Mouse (Mus musculus) hindbrain, embryonic 11.5 days (tissue): ENCODE results near the gene Atm. TPM values are rescaled to one million over a fixed set of nuclear protein-coding genes. Genes with fewer than 3 reads are reported as not detected.
A peak's percentile ranks its signal among the peaks of the same experiment; 100 is the strongest.

Experiments
- ATAC-seq: fragments of 200-750 bp; cut with Nextera tagmentation; 2 replicates; pipeline ENCODE4 v1.8.0; 2017; ENCODE audit warnings: mild to moderate bottlenecking, moderate TSS enrichment, moderate library complexity; ENCODE audit not compliant: low FRiP score
- DNase-seq: peaks from one replicate; pipeline ENCODE4 v3.0.0-alpha.2; 2015; ENCODE audit warnings: low spot score
- H3K27ac ChIP-seq: fragments of 300-500 bp; sonication (generic); 2 replicates; pipeline ENCODE4 v1.5.1; 2014; ENCODE audit warnings: mild to moderate bottlenecking, low read depth, low read length
- H3K27me3 ChIP-seq: fragments of 300-500 bp; sonication (generic); 2 replicates; pipeline ENCODE4 v1.6.1; 2014; ENCODE audit warnings: mild to moderate bottlenecking, low read length, moderate library complexity, mixed read lengths; ENCODE audit not compliant: control insufficient read depth, insufficient read depth
- H3K36me3 ChIP-seq: fragments of 300-500 bp; sonication (generic); 2 replicates; pipeline ENCODE4 v1.6.1; 2014; ENCODE audit warnings: mild to moderate bottlenecking, low read length, moderate library complexity, mixed read lengths; ENCODE audit not compliant: control insufficient read depth, insufficient read depth
- H3K4me1 ChIP-seq: fragments of 300-500 bp; sonication (generic); replicated peaks from 2 replicates; pipeline ENCODE4 v1.6.1; 2014; ENCODE audit warnings: low read length, mixed read lengths; ENCODE audit not compliant: control insufficient read depth, insufficient read depth
- H3K4me2 ChIP-seq: fragments of 300-500 bp; sonication (generic); replicated peaks from 2 replicates; pipeline ENCODE4 v1.6.1; 2014; ENCODE audit warnings: mild to moderate bottlenecking, low read depth, low read length
- H3K4me3 ChIP-seq: fragments of 300-500 bp; sonication (generic); 2 replicates; pipeline ENCODE4 v1.5.1; 2014; ENCODE audit warnings: low read depth, low read length
- H3K9ac ChIP-seq: fragments of 300-500 bp; sonication (generic); 2 replicates; pipeline ENCODE4 v1.6.1; 2014; ENCODE audit warnings: low read depth, low read length
- H3K9me3 ChIP-seq: fragments of 300-500 bp; sonication (generic); 2 replicates; pipeline ENCODE4 v1.6.1; 2016; ENCODE audit warnings: low read length; ENCODE audit not compliant: control insufficient read depth
- WGBS: fragments of 180-500 bp; shearing (Covaris S2); extraction: QIAGEN DNeasy Blood & Tissue Kit; methylation state at CpG from one replicate; pipeline ENCODE4 v1.1.7; 2014; 5-methylcytosine and 5-hydroxymethylcytosine counted together
- polyA plus RNA-seq: library from polyadenylated mRNA; unstranded; fragments of >200 nt; fragmentation: Nextera tagmentation; extraction: Ambion mirVana; gene quantifications from 2 replicates; pipeline ENCODE4 v1.2.1, GENCODE M21; 2014

Atm gene
- polyA plus RNA-seq, 1 experiment from 2014 or later: 23.3 TPM

- no peak for ATAC-seq
- no peaks in the 10 kb centered on the region for H3K9me3 ChIP-seq
- no peak within 1 kb of the TSS; the same call in 1 of the 2 replicates for H3K4me2 ChIP-seq
- H3K4me3 ChIP-seq: no peak within 1 kb of the TSS
- 29% methylated on average over 11 of the region's 11 CpGs for WGBS
- H3K9ac ChIP-seq: no peak within 1 kb of the TSS
- no peak for DNase-seq
- no peaks in the 10 kb centered on the region for H3K4me1 ChIP-seq
- H3K27ac ChIP-seq: no peak within 1 kb of the TSS
- H3K27me3 ChIP-seq: no peaks in the 10 kb centered on the region
- no peaks in the 10 kb centered on the region for H3K36me3 ChIP-seq
These were observed 134.2 kb downstream of the Atm start, which contains the start of gene 4930550C14Rik for GRCm38 (mm10) chr9:53402291-53402711. Gene 4930550C14Rik, plus strand, starts transcription at chr9:53402325.

DNA sequence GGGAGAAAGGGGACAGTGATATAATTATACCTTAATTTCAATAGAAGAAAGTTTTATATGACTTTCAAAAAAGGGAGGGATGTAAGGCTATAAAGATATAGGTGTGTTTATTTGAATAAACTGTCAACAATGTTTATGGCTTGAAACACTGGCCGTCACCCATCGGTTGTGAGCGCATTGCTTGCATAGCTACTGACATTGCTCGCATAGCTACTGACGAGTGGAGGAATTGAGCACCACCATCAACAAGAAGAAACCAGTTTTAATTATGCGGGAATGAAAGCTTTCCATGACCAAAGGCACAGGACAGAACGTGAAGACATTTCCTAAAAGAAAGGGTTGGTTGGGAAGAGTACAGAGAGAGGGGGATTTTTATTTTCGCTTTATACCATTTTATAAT lies 135.4 kb downstream of the Atm start:
- Histone ChIP-seq H3K4me2 (no peak overlapping the region), H3K27ac (no peak overlapping the region), H3K27me3 (no peaks in the 10 kb centered on the region), H3K9me3 (no peaks in the 10 kb centered on the region), H3K9ac (no peak overlapping the region), H3K36me3 (no peaks in the 10 kb centered on the region), H3K4me3 (no peak overlapping the region), H3K4me1 (no peaks in the 10 kb centered on the region)
- WGBS: 86% methylated on average over 8 of the region's 8 CpGs
- ATAC-seq (no peak), DNase-seq (no peak)

GRCm38 (mm10) chr9:53400696-53401095 lies 135.8 kb downstream of the Atm start:
- Histone ChIP-seq H3K36me3 (no peaks in the 10 kb centered on the region), H3K4me1 (no peaks in the 10 kb centered on the region), H3K4me2 (no peak overlapping the region), H3K4me3 (no peak overlapping the region), H3K27me3 (no peaks in the 10 kb centered on the region), H3K9me3 (no peaks in the 10 kb centered on the region), H3K27ac (no peak overlapping the region), H3K9ac (no peak overlapping the region)
- WGBS: 82% methylated on average over 4 of the region's 4 CpGs
- ATAC-seq (no peak), DNase-seq (no peak)

DNA sequence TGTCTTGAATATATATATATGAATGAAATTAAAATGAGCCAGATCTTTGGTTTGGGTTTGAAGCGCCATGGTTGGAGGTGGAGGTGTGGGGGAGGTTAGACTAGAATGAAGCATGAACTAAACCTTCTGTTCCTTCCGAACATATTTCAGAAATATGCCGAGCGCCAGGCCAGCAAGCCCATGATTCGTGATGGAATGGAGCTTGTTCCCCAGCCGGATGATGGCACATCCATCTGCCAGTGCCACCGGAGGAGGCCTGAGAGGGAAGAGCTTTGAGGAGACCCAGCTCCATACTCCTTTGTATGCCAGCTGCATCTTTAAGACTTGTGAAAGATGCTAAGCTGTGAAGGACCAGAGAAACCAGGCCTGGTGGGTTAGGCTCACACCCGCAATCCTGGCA lies 137.0 kb downstream of the Atm start:
- H3K9ac ChIP-seq: no peak overlapping the region
- no peak for DNase-seq
- H3K4me2 ChIP-seq: no peak overlapping the region
- H3K4me3 ChIP-seq: no peak overlapping the region
- no peaks in the 10 kb centered on the region for H3K9me3 ChIP-seq
- WGBS: 96% methylated on average over 8 of the region's 8 CpGs
- H3K27ac ChIP-seq: no peak overlapping the region
- H3K4me1 ChIP-seq: no peaks in the 10 kb centered on the region
- H3K27me3 ChIP-seq: no peaks in the 10 kb centered on the region
- ATAC-seq: no peak
- H3K36me3 ChIP-seq: no peaks in the 10 kb centered on the region

DNA sequence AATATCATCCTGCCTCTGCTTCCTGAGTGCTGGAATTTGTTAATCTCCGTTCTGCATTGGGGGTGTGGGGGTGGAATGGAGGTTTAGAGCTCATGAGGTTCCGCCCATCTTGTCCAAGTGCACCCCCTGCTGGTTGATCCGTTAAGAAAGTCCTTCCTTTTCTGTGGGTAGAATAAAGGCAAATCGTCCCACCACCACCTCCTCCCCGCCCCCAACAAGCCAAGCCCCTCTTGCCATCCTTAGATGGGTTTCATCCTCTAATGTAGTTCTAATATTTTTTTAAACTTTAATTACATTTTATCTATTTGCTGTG lies 138.2 kb downstream of the Atm start:
- Histone ChIP-seq H3K27ac (no peak overlapping the region), H3K27me3 (no peaks in the 10 kb centered on the region), H3K4me2 (no peak overlapping the region), H3K4me1 (no peaks in the 10 kb centered on the region), H3K9ac (no peak overlapping the region), H3K36me3 (no peaks in the 10 kb centered on the region), H3K9me3 (no peaks in the 10 kb centered on the region), H3K4me3 (no peak overlapping the region)
- DNase-seq (peak; percentile 83), ATAC-seq (no peak)
- 11% methylated on average over 5 of the region's 5 CpGs for WGBS

- H3K4me2 ChIP-seq: no peak overlapping the region
- WGBS: 79% methylated on average over 13 of the region's 13 CpGs
- DNase-seq (no peak), ATAC-seq (no peak)
- no peaks in the 10 kb centered on the region for H3K9me3 ChIP-seq
- no peaks in the 10 kb centered on the region for H3K27me3 ChIP-seq
- H3K36me3 ChIP-seq: no peaks in the 10 kb centered on the region
- no peak overlapping the region for H3K4me3 ChIP-seq
- H3K4me1 ChIP-seq: no peaks in the 10 kb centered on the region
- H3K9ac ChIP-seq: no peak overlapping the region
- no peak overlapping the region for H3K27ac ChIP-seq
These were observed 138.7 kb downstream of the Atm start for GRCm38 (mm10) chr9:53397685-53398387.

DNA sequence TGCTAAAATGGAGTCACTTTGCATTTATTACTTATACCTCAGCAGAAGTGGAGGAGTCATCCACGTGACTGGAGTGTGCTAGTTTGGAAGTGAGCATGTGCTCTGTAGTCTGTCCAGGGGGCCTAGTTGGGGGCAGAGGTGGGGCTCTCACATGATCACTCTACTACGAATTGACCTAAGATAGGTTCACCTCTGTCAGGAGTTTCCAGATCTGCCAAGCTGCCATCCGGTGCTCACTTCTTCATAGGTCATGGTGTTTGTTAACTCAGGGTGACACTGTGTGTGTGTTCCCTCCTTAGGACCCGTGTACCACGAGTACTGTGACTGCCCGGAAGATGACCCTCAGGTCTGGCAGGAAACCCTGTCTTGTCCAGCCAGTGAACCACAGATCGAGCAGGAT lies 146.4 kb downstream of the Atm start:
- ATAC-seq (no peak), DNase-seq (no peak)
- no peak overlapping the region for H3K9ac ChIP-seq
- H3K4me2 ChIP-seq: no peak overlapping the region
- no peak overlapping the region for H3K27ac ChIP-seq
- no peaks in the 10 kb centered on the region for H3K9me3 ChIP-seq
- 82% methylated on average over 7 of the region's 7 CpGs for WGBS
- no peaks in the 10 kb centered on the region for H3K36me3 ChIP-seq
- no peak overlapping the region for H3K4me3 ChIP-seq
- no peaks in the 10 kb centered on the region for H3K27me3 ChIP-seq
- H3K4me1 ChIP-seq: no peaks in the 10 kb centered on the region

Other genes starting within 250 kb of the Atm start
- 0.66 and 1.7 TPM in 2 replicates for gene Exph5, start 235.1 kb downstream of the Atm start, polyA plus RNA-seq
- gene Kdelc2, start 152.7 kb downstream of the Atm start, polyA plus RNA-seq: 10.4 and 11.7 TPM in 2 replicates
- 0.39 and 0.46 TPM in 2 replicates for gene 4930550C14Rik, start 134.4 kb downstream of the Atm start, polyA plus RNA-seq
- gene Npat, start 307 bp upstream of the Atm start, polyA plus RNA-seq: 20.3 and 21.3 TPM in 2 replicates
- gene Acat1, start 73.6 kb upstream of the Atm start, polyA plus RNA-seq: 61.9 and 67.4 TPM in 2 replicates
- gene Cul5, start 133.3 kb upstream of the Atm start, polyA plus RNA-seq: 50.2 and 54.3 TPM in 2 replicates
- gene Rab39, start 169.5 kb upstream of the Atm start, polyA plus RNA-seq: 4.6 and 5.9 TPM in 2 replicates
- gene Slc35f2, start 234.8 kb upstream of the Atm start, polyA plus RNA-seq: 2.1 and 3.3 TPM in 2 replicates